Mouse (Mus musculus): ENCODE results near the gene Glipr2. TPM values are rescaled to one million over a fixed set of nuclear protein-coding genes. Genes with fewer than 3 reads are reported as not detected.

The Glipr2 gene
- polyA plus RNA-seq, 1 experiment from 2014 or later = 70.9 TPM

- 0 out of 2 replicates have a peak overlapping the region, but pooled peaks have one; percentile 12 for H3K9ac ChIP-seq
- no peaks in the 10 kb centered on the region for H3K9me3 ChIP-seq
- H3K4me2 ChIP-seq = peak overlapping the region; percentile 13
- WGBS = 5% methylated on average over 8 of the region's 8 CpGs
- no peak overlapping the region for H3K4me3 ChIP-seq
- no peaks in the 10 kb centered on the region for H3K36me3 ChIP-seq
- peaks cover 45% of the 10 kb centered on the region for H3K4me1 ChIP-seq (replicated peaks)
- ATAC-seq (ENCODE audit: low read depth) = peak; percentile 48; the same call in 1 of the 2 replicates
- H3K27me3 ChIP-seq = no peaks in the 10 kb centered on the region
- peak overlapping the region; percentile 68 for H3K27ac ChIP-seq (replicated peaks)
These were observed 15.0 kb downstream of the Glipr2 start for GRCm38 (mm10) chr4:43972137-43972591.

GRCm38 (mm10) chr4:43973526-43973981 is 16.4 kb downstream of the Glipr2 start:
- Histone ChIP-seq H3K9ac (no peak overlapping the region), H3K27me3 (no peaks in the 10 kb centered on the region), H3K27ac (replicated peaks) (no peak overlapping the region), H3K9me3 (no peaks in the 10 kb centered on the region), H3K4me2 (no peak overlapping the region), H3K36me3 (no peaks in the 10 kb centered on the region), H3K4me1 (replicated peaks) (peaks cover 40% of the 10 kb centered on the region), H3K4me3 (no peak overlapping the region)
- 47% methylated on average over 4 of the region's 4 CpGs for WGBS
- no peak for ATAC-seq (ENCODE audit: low read depth)

GRCm38 (mm10) chr4:43974914-43975616 is 17.9 kb downstream of the Glipr2 start:
- Histone ChIP-seq H3K27me3 (no peaks in the 10 kb centered on the region), H3K9me3 (no peaks in the 10 kb centered on the region), H3K27ac (replicated peaks) (no peak overlapping the region), H3K4me2 (no peak overlapping the region), H3K36me3 (no peaks in the 10 kb centered on the region), H3K9ac (no peak overlapping the region), H3K4me1 (replicated peaks) (peaks cover 39% of the 10 kb centered on the region), H3K4me3 (no peak overlapping the region)
- no peak for ATAC-seq (ENCODE audit: low read depth)
- 83% methylated on average over 10 of the region's 10 CpGs for WGBS

- H3K4me1 ChIP-seq (replicated peaks) = peaks cover 38% of the 10 kb centered on the region
- H3K27ac ChIP-seq (replicated peaks) = no peak overlapping the region
- ATAC-seq (ENCODE audit: low read depth) = no peak
- no peaks in the 10 kb centered on the region for H3K36me3 ChIP-seq
- WGBS = 85% methylated on average over 6 of the region's 6 CpGs
- no peak overlapping the region for H3K4me2 ChIP-seq
- no peak overlapping the region for H3K4me3 ChIP-seq
- H3K27me3 ChIP-seq = no peaks in the 10 kb centered on the region
- no peak overlapping the region for H3K9ac ChIP-seq
- H3K9me3 ChIP-seq = no peaks in the 10 kb centered on the region
These were observed 19.1 kb downstream of the Glipr2 start for GRCm38 (mm10) chr4:43976223-43976740.

- H3K4me2 ChIP-seq = no peak overlapping the region
- peak overlapping the region; percentile 71 for H3K27ac ChIP-seq (replicated peaks)
- no peak overlapping the region for H3K9ac ChIP-seq
- peaks cover 22% of the 10 kb centered on the region for H3K4me1 ChIP-seq (replicated peaks)
- no peaks in the 10 kb centered on the region for H3K36me3 ChIP-seq
- no peak overlapping the region for H3K4me3 ChIP-seq
- no peaks in the 10 kb centered on the region for H3K9me3 ChIP-seq
- no peaks in the 10 kb centered on the region for H3K27me3 ChIP-seq
- 15% methylated on average over 17 of the region's 17 CpGs for WGBS
- ATAC-seq (ENCODE audit: low read depth) = peak; percentile 33; the same call in 1 of the 2 replicates
These were observed 21.6 kb downstream of the Glipr2 start for GRCm38 (mm10) chr4:43978521-43979443.

GRCm38 (mm10) chr4:43979746-43980145 is 22.5 kb downstream of the Glipr2 start:
- no peak for ATAC-seq (ENCODE audit: low read depth)
- no peak overlapping the region for H3K9ac ChIP-seq
- no peaks in the 10 kb centered on the region for H3K9me3 ChIP-seq
- H3K4me3 ChIP-seq = no peak overlapping the region
- H3K4me1 ChIP-seq (replicated peaks) = peaks cover 22% of the 10 kb centered on the region
- H3K4me2 ChIP-seq = no peak overlapping the region
- whole genome bisulfite sequencing = 49% methylated on average over 3 of the region's 3 CpGs
- no peaks in the 10 kb centered on the region for H3K36me3 ChIP-seq
- no peaks in the 10 kb centered on the region for H3K27me3 ChIP-seq
- no peak overlapping the region for H3K27ac ChIP-seq (replicated peaks)

- no peak overlapping the region for H3K4me3 ChIP-seq
- no peaks in the 10 kb centered on the region for H3K36me3 ChIP-seq
- H3K4me1 ChIP-seq (replicated peaks) = peaks cover 22% of the 10 kb centered on the region
- H3K9me3 ChIP-seq = no peaks in the 10 kb centered on the region
- H3K9ac ChIP-seq = no peak overlapping the region
- ATAC-seq (ENCODE audit: low read depth) = no peak
- H3K27me3 ChIP-seq = no peaks in the 10 kb centered on the region
- WGBS = 90% methylated on average over 4 of the region's 4 CpGs
- H3K27ac ChIP-seq (replicated peaks) = no peak overlapping the region
- no peak overlapping the region for H3K4me2 ChIP-seq
These were observed 23.0 kb downstream of the Glipr2 start for GRCm38 (mm10) chr4:43980236-43980635.

GRCm38 (mm10) chr4:43980846-43981245 is 23.6 kb downstream of the Glipr2 start:
- Histone ChIP-seq H3K4me1 (replicated peaks) (peaks cover 22% of the 10 kb centered on the region), H3K27ac (replicated peaks) (no peak overlapping the region), H3K4me3 (no peak overlapping the region), H3K27me3 (no peaks in the 10 kb centered on the region), H3K9ac (no peak overlapping the region), H3K9me3 (no peaks in the 10 kb centered on the region), H3K36me3 (no peaks in the 10 kb centered on the region), H3K4me2 (no peak overlapping the region)
- ATAC-seq (ENCODE audit: low read depth) = no peak
- WGBS = 93% methylated on average over 6 of the region's 6 CpGs

- no peak for ATAC-seq (ENCODE audit: low read depth)
- 93% methylated on average over 7 of the region's 7 CpGs for WGBS
These were observed 24.1 kb downstream of the Glipr2 start for GRCm38 (mm10) chr4:43981251-43981650.

GRCm38 (mm10) chr4:43982053-43982732 is 25.0 kb downstream of the Glipr2 start:
- Histone ChIP-seq H3K4me2 (peak overlapping the region; percentile 68), H3K27ac (replicated peaks) (0 out of 2 replicates have a peak overlapping the region, but pooled peaks have one; percentile 15), H3K36me3 (no peaks in the 10 kb centered on the region), H3K4me3 (peak overlapping the region; percentile 34), H3K9me3 (no peaks in the 10 kb centered on the region), H3K9ac (peak overlapping the region; percentile 70), H3K4me1 (replicated peaks) (peaks cover 22% of the 10 kb centered on the region), H3K27me3 (no peaks in the 10 kb centered on the region)
- WGBS = 2% methylated on average over 24 of the region's 24 CpGs
- ATAC-seq (ENCODE audit: low read depth) = peak; percentile 94

More at GRCm38 (mm10) chr4:43981251-43981650, 24.1 kb downstream of the Glipr2 start:
- Histone ChIP-seq H3K4me1 (replicated peaks) (peaks cover 22% of the 10 kb centered on the region), H3K9ac (no peak overlapping the region), H3K4me3 (no peak overlapping the region), H3K27me3 (no peaks in the 10 kb centered on the region), H3K4me2 (no peak overlapping the region), H3K36me3 (no peaks in the 10 kb centered on the region), H3K9me3 (no peaks in the 10 kb centered on the region), H3K27ac (replicated peaks) (no peak overlapping the region)

- ATAC-seq (ENCODE audit: low read depth) = no peak
- no peaks in the 10 kb centered on the region for H3K36me3 ChIP-seq
- peaks cover 21% of the 10 kb centered on the region for H3K4me1 ChIP-seq (replicated peaks)
- no peaks in the 10 kb centered on the region for H3K9me3 ChIP-seq
- no peaks in the 10 kb centered on the region for H3K27me3 ChIP-seq
- 73% methylated on average over 11 of the region's 11 CpGs for WGBS
- H3K27ac ChIP-seq (replicated peaks) = no peak within 1 kb of the TSS
- H3K4me2 ChIP-seq = peak within 1 kb of the TSS; percentile 68
- peak within 1 kb of the TSS; percentile 70 for H3K9ac ChIP-seq
- H3K4me3 ChIP-seq = peak within 1 kb of the TSS; percentile 34
These were observed 26.0 kb downstream of the Glipr2 start, which contains the start of gene Ccin for GRCm38 (mm10) chr4:43983181-43983580. Gene Ccin, plus strand, starts transcription at chr4:43983483.

All from neural tube, embryonic 13.5 days (tissue).